Mouse (Mus musculus) liver, adult 2 months (tissue): ENCODE measurements at regions not wholly inside any gene's neighbourhood (a gene's known extent, or its start where the extent isn't known, plus 50 kb on each side); places are given as distances from the start of the nearest gene placed in this dataset.
"Not testable (repeated sequence)": the region's sequence is repeated elsewhere in the genome, so short reads cannot be mapped to it uniquely, and the experiment has no call there.

Source experiments
- DNase-seq: peaks from one replicate; pipeline ENCODE4 v3.0.0-alpha.2; 2011; ENCODE audit warnings: low read depth, low spot score; ENCODE audit errors: extremely low read depth
- H3K27ac ChIP-seq: fragments of 200-500 bp; replicated peaks from 2 replicates; pipeline ENCODE4 v1.5.1; 2012; ENCODE audit warnings: low read depth, mild to moderate bottlenecking, control low read depth, inconsistent platforms, low read length; ENCODE audit not compliant: insufficient read depth
- H3K27me3 ChIP-seq: fragments of 200-500 bp; 2 replicates; pipeline ENCODE4 v1.6.1; 2012; ENCODE audit warnings: mild to moderate bottlenecking, moderate library complexity, low read length, inconsistent platforms; ENCODE audit not compliant: control insufficient read depth, insufficient read depth
- H3K36me3 ChIP-seq: fragments of 200-500 bp; 2 replicates; pipeline ENCODE4 v1.6.1; 2012; ENCODE audit warnings: low read length, inconsistent platforms; ENCODE audit not compliant: control insufficient read depth, insufficient read depth
- H3K4me1 ChIP-seq: fragments of 200-500 bp; 2 replicates; pipeline ENCODE4 v1.6.1; 2011; ENCODE audit warnings: low read length; ENCODE audit not compliant: control insufficient read depth, insufficient read depth
- H3K4me3 ChIP-seq: fragments of 200-500 bp; 2 replicates; pipeline ENCODE4 v1.5.1; 2011; ENCODE audit warnings: low read depth, mild to moderate bottlenecking, control low read depth, low read length, moderate library complexity; ENCODE audit not compliant: insufficient read depth
- H3K79me2 ChIP-seq: fragments of 200-500 bp; 2 replicates; pipeline ENCODE4 v1.6.1; 2012; ENCODE audit warnings: inconsistent platforms, mild to moderate bottlenecking, low read length, moderate library complexity; ENCODE audit not compliant: control insufficient read depth, insufficient read depth
- H3K9ac ChIP-seq: fragments of 200-500 bp; 2 replicates; pipeline ENCODE4 v1.6.1; 2012; ENCODE audit warnings: low read depth, mild to moderate bottlenecking, control low read depth, inconsistent platforms, low read length
- CTCF ChIP-seq: fragments of 200-500 bp; IDR thresholded peaks from 2 replicates; pipeline ENCODE4 v1.5.1; 2011; ENCODE audit warnings: low read depth, low read length, control low read depth
- POLR2A ChIP-seq: fragments of 200-500 bp; IDR thresholded peaks from 2 replicates; pipeline ENCODE4 v1.6.1; 2011; ENCODE audit warnings: low read length, control low read depth; ENCODE audit not compliant: insufficient read depth; ENCODE audit errors: extremely low read depth
- WGBS: fragments of 180-500 bp; shearing (Covaris S2); methylation state at CpG from one replicate; pipeline ENCODE4 v1.1.7; 2018; 5-methylcytosine and 5-hydroxymethylcytosine counted together

GRCm38 (mm10) chr12:36991135-36991534, 117.2 kb upstream of the Meox2 start:
- Histone ChIP-seq H3K79me2 (no peaks in the 10 kb centered on the region), H3K4me3 (no peak overlapping the region), H3K27ac (no peak overlapping the region), H3K36me3 (no peaks in the 10 kb centered on the region), H3K9ac (no peak overlapping the region), H3K4me1 (no peaks in the 10 kb centered on the region), H3K27me3 (no peaks in the 10 kb centered on the region)
- DNase-seq, result no peak
- TF ChIP-seq CTCF, result no peak
- no peak for TF ChIP-seq POLR2A
- 22% methylated on average over 4 of the region's 4 CpGs for WGBS

GRCm38 (mm10) chr12:36991970-36992369, 116.4 kb upstream of the Meox2 start:
- no peaks in the 10 kb centered on the region for H3K4me1 ChIP-seq
- DNase-seq, result no peak
- 85% methylated on average over 4 of the region's 4 CpGs for WGBS

GRCm38 (mm10) chr12:37001401-37001800, 106.9 kb upstream of the Meox2 start:
- Histone ChIP-seq H3K27ac (no peak overlapping the region), H3K4me3 (no peak overlapping the region), H3K4me1 (no peaks in the 10 kb centered on the region), H3K27me3 (no peaks in the 10 kb centered on the region), H3K79me2 (no peaks in the 10 kb centered on the region), H3K36me3 (no peaks in the 10 kb centered on the region), H3K9ac (no peak overlapping the region)
- TF ChIP-seq CTCF (no peak), POLR2A (no peak)
- DNase-seq, result no peak
- 57% methylated on average over 3 of the region's 3 CpGs for WGBS

More at GRCm38 (mm10) chr12:36991970-36992369, 116.4 kb upstream of the Meox2 start:
- Histone ChIP-seq H3K36me3 (no peaks in the 10 kb centered on the region), H3K79me2 (no peaks in the 10 kb centered on the region), H3K27me3 (no peaks in the 10 kb centered on the region), H3K9ac (no peak overlapping the region), H3K27ac (no peak overlapping the region), H3K4me3 (no peak overlapping the region)
- no peak for TF ChIP-seq POLR2A
- no peak for TF ChIP-seq CTCF

GRCm38 (mm10) chr12:37005262-37005661, 103.1 kb upstream of the Meox2 start:
- Histone ChIP-seq H3K79me2 (no peaks in the 10 kb centered on the region), H3K36me3 (no peaks in the 10 kb centered on the region), H3K9ac (no peak overlapping the region), H3K27ac (no peak overlapping the region), H3K4me1 (no peaks in the 10 kb centered on the region), H3K27me3 (no peaks in the 10 kb centered on the region), H3K4me3 (no peak overlapping the region)
- WGBS, result 75% methylated on average over 1 of the region's 1 CpGs
- DNase-seq, result no peak
- no peak for TF ChIP-seq CTCF
- no peak for TF ChIP-seq POLR2A

GRCm38 (mm10) chr12:37010306-37010705, 98.0 kb upstream of the Meox2 start:
- H3K4me1 ChIP-seq, result no peaks in the 10 kb centered on the region
- no peak overlapping the region for H3K4me3 ChIP-seq
- TF ChIP-seq CTCF (no peak), POLR2A (no peak)
- no peaks in the 10 kb centered on the region for H3K27me3 ChIP-seq
- no peaks in the 10 kb centered on the region for H3K79me2 ChIP-seq
- no peak for DNase-seq
- 96% methylated on average over 1 of the region's 1 CpGs for WGBS
- no peak overlapping the region for H3K9ac ChIP-seq
- no peak overlapping the region for H3K27ac ChIP-seq
- H3K36me3 ChIP-seq, result no peaks in the 10 kb centered on the region

GRCm38 (mm10) chr12:37014401-37014800, 93.9 kb upstream of the Meox2 start:
- H3K27ac ChIP-seq, result no peak overlapping the region
- WGBS, result 92% methylated on average over 4 of the region's 4 CpGs
- TF ChIP-seq CTCF (no peak), POLR2A (no peak)

GRCm38 (mm10) chr12:37014945-37015344, 93.4 kb upstream of the Meox2 start:
- H3K27me3 ChIP-seq, H3K36me3 ChIP-seq, H3K79me2 ChIP-seq, H3K9ac ChIP-seq, DNase-seq, H3K27ac ChIP-seq, H3K4me3 ChIP-seq, H3K4me1 ChIP-seq: not testable (repeated sequence)
- WGBS, result 95% methylated on average over 7 of the region's 7 CpGs

More at GRCm38 (mm10) chr12:37014401-37014800, 93.9 kb upstream of the Meox2 start:
- H3K9ac ChIP-seq, result no peak overlapping the region
- H3K4me3 ChIP-seq, result no peak overlapping the region
- no peaks in the 10 kb centered on the region for H3K27me3 ChIP-seq
- DNase-seq, result no peak
- no peaks in the 10 kb centered on the region for H3K4me1 ChIP-seq
- no peaks in the 10 kb centered on the region for H3K79me2 ChIP-seq
- H3K36me3 ChIP-seq, result no peaks in the 10 kb centered on the region
